ENCODE assay signal across 9 mouse cellular contexts in genomic region chr6:31190628-31191373, GRCm38 (mm10).
A peak's percentile ranks its signal among the peaks of the same experiment; 100 is the strongest.
DNase-seq lines count a peak whose midpoint lies in the region; ATAC-seq lines count a peak whose summit lies in the region.
"Had no signal": no experiment of that assay in that cellular context is flagged by ENCODE, and none has a peak within 500 bp of the region (broad histone marks: within the 10 kb centered on the region; RNA-seq: fewer than 3 reads in every experiment).

No protein-coding gene starts in this region.

- no peak overlapping the region for H3K4me3 ChIP-seq in forebrain, embryonic 13.5 days
- H3K4me3 ChIP-seq in forebrain, embryonic 15.5 days: no peak overlapping the region
- no peak overlapping the region for H3K4me3 ChIP-seq in midbrain, embryonic 11.5 days (ENCODE audit: low read depth, low read length)
- no peak overlapping the region for H3K4me3 ChIP-seq in midbrain, embryonic 10.5 days
- no peak overlapping the region for H3K4me3 ChIP-seq in embryonic facial prominence, embryonic 14.5 days (ENCODE audit: low read depth, low read length)

- 0 out of 2 replicates have a peak, but pooled peaks cover 3% of the 10 kb centered on the region for H3K27me3 ChIP-seq in forebrain, embryonic 13.5 days
- no peaks in the 10 kb centered on the region for H3K27me3 ChIP-seq in forebrain, embryonic 15.5 days
- H3K27me3 ChIP-seq in midbrain, embryonic 11.5 days (ENCODE audit: control insufficient read depth, insufficient read depth, low read length): no peaks in the 10 kb centered on the region
- no peaks in the 10 kb centered on the region; the same call in 1 of the 2 replicates for H3K27me3 ChIP-seq in midbrain, embryonic 10.5 days (ENCODE audit: low read depth, poor library complexity, severe bottlenecking)
- H3K27me3 ChIP-seq in embryonic facial prominence, embryonic 14.5 days (replicated peaks; ENCODE audit: control insufficient read depth, insufficient read depth, low read length): no peaks in the 10 kb centered on the region
- H3K27me3 ChIP-seq in splenic B cell, adult 2 months (ENCODE audit: control insufficient read depth, insufficient read depth, low read length, poor library complexity, severe bottlenecking): no peaks in the 10 kb centered on the region

- H3K36me3 ChIP-seq in forebrain, embryonic 13.5 days (ENCODE audit: poor library complexity, severe bottlenecking): no peaks in the 10 kb centered on the region
- no peaks in the 10 kb centered on the region for H3K36me3 ChIP-seq in forebrain, embryonic 15.5 days
- H3K36me3 ChIP-seq in midbrain, embryonic 11.5 days (ENCODE audit: control insufficient read depth, insufficient read depth, low read length): no peaks in the 10 kb centered on the region
- no peaks in the 10 kb centered on the region for H3K36me3 ChIP-seq in midbrain, embryonic 10.5 days
- no peaks in the 10 kb centered on the region for H3K36me3 ChIP-seq in embryonic facial prominence, embryonic 14.5 days (ENCODE audit: control insufficient read depth, insufficient read depth, low read length)
- H3K36me3 ChIP-seq in splenic B cell, adult 2 months (ENCODE audit: control insufficient read depth, insufficient read depth, low read length, poor library complexity, severe bottlenecking): no peaks in the 10 kb centered on the region

- 50% methylated on average over 5 of the region's 5 CpGs for WGBS in forebrain, embryonic 13.5 days
- 58% methylated on average over 5 of the region's 5 CpGs for WGBS in forebrain, embryonic 15.5 days
- 50% methylated on average over 5 of the region's 5 CpGs for WGBS in midbrain, embryonic 11.5 days
- 62% methylated on average over 5 of the region's 5 CpGs for WGBS in midbrain, embryonic 10.5 days
- WGBS in embryonic facial prominence, embryonic 14.5 days: 45% methylated on average over 5 of the region's 5 CpGs

- peaks cover 4% of the 10 kb centered on the region; the same call in 1 of the 2 replicates for H3K4me1 ChIP-seq in forebrain, embryonic 13.5 days
- no peaks in the 10 kb centered on the region for H3K4me1 ChIP-seq in forebrain, embryonic 15.5 days
- H3K4me1 ChIP-seq in midbrain, embryonic 11.5 days (ENCODE audit: control insufficient read depth, insufficient read depth, low read length): no peaks in the 10 kb centered on the region
- H3K4me1 ChIP-seq in midbrain, embryonic 10.5 days: 0 out of 2 replicates have a peak, but pooled peaks cover 2% of the 10 kb centered on the region
- H3K4me1 ChIP-seq in embryonic facial prominence, embryonic 14.5 days (ENCODE audit: control insufficient read depth, insufficient read depth, low read length): no peaks in the 10 kb centered on the region

- ATAC-seq in forebrain, embryonic 13.5 days: 0 out of 2 replicates have a peak, but pooled peaks have one; percentile 38
- no peak for ATAC-seq in forebrain, embryonic 15.5 days (replicated peaks)
- ATAC-seq in midbrain, embryonic 11.5 days (ENCODE audit: low FRiP score): no peak
- no peak for ATAC-seq in embryonic facial prominence, embryonic 14.5 days (ENCODE audit: low read depth)

- no peak overlapping the region for H3K27ac ChIP-seq in forebrain, embryonic 13.5 days
- no peak overlapping the region for H3K27ac ChIP-seq in forebrain, embryonic 15.5 days (replicated peaks)
- H3K27ac ChIP-seq in midbrain, embryonic 11.5 days (ENCODE audit: low read depth, low read length): no peak overlapping the region
- H3K27ac ChIP-seq in midbrain, embryonic 10.5 days (replicated peaks): no peak overlapping the region
- no peak overlapping the region for H3K27ac ChIP-seq in embryonic facial prominence, embryonic 14.5 days (replicated peaks; ENCODE audit: low read depth, low read length)

- intact Hi-C loops in heart, postnatal 36 days (cut with DNase I): loop anchor here (5.0 kb wide), 2 partner anchors 202 to 222 kb away; no protein-coding TSS in a partner anchor

- DNase-seq in midbrain, embryonic 11.5 days (ENCODE audit: low spot score, missing footprints): peak; percentile 84
- no peak for DNase-seq in midbrain, embryonic 10.5 days (ENCODE audit: low spot score)
- DNase-seq in embryonic facial prominence, embryonic 14.5 days (ENCODE audit: low spot score): peak; percentile 62
- peak; percentile 83 for DNase-seq in splenic B cell, adult 2 months (ENCODE audit: low read depth, low spot score)
- no peak for DNase-seq in cerebellum, postnatal 36 days
- no peak for DNase-seq in heart, postnatal 36 days
- DNase-seq: right cerebral cortex, postnatal 14 days had no signal

- no peaks in the 10 kb centered on the region for H3K9me3 ChIP-seq in forebrain, embryonic 13.5 days (replicated peaks)
- H3K9me3 ChIP-seq in forebrain, embryonic 15.5 days: no peaks in the 10 kb centered on the region
- no peaks in the 10 kb centered on the region for H3K9me3 ChIP-seq in midbrain, embryonic 11.5 days (ENCODE audit: control insufficient read depth, low read length)
- H3K9me3 ChIP-seq in midbrain, embryonic 10.5 days (replicated peaks): no peaks in the 10 kb centered on the region
- no peaks in the 10 kb centered on the region for H3K9me3 ChIP-seq in embryonic facial prominence, embryonic 14.5 days (ENCODE audit: control insufficient read depth, low read length)

- H3K9ac ChIP-seq in forebrain, embryonic 13.5 days: no peak overlapping the region
- no peak overlapping the region for H3K9ac ChIP-seq in forebrain, embryonic 15.5 days (replicated peaks)
- H3K9ac ChIP-seq in midbrain, embryonic 11.5 days (ENCODE audit: low read length): no peak overlapping the region
- no peak overlapping the region for H3K9ac ChIP-seq in embryonic facial prominence, embryonic 14.5 days (ENCODE audit: low read depth, low read length)

- no peak overlapping the region for H3K4me2 ChIP-seq in forebrain, embryonic 13.5 days
- H3K4me2 ChIP-seq in forebrain, embryonic 15.5 days (replicated peaks): no peak overlapping the region
- H3K4me2 ChIP-seq in midbrain, embryonic 11.5 days: no peak overlapping the region
- H3K4me2 ChIP-seq in embryonic facial prominence, embryonic 14.5 days (ENCODE audit: low read depth, low read length): no peak overlapping the region

Comparison
In these comparisons a context has a peak if more than half of its experiments do, and no peak if none do; other contexts are left out.
1. DNase-seq: peak in midbrain, embryonic 11.5 days (single experiment), embryonic facial prominence, embryonic 14.5 days (single experiment) and splenic B cell, adult 2 months (single experiment); none in midbrain, embryonic 10.5 days (single experiment), cerebellum, postnatal 36 days (0 of 2) and heart, postnatal 36 days (0 of 2).